Mouse (Mus musculus) adrenal gland, postnatal 14 days (tissue): Measurements from ENCODE around the gene Gm17190. TPM values are rescaled to one million over a fixed set of nuclear protein-coding genes. Genes with fewer than 3 reads are reported as not detected.
"Not testable (repeated sequence)": the region's sequence is repeated elsewhere in the genome, so short reads cannot be mapped to it uniquely, and the experiment has no call there.

Experiments used
- DNase-seq: peaks from one replicate; pipeline ENCODE4 v3.0.0; 2021; ENCODE audit warnings: mixed read lengths
- long read RNA-seq, 2 experiments: library from polyadenylated mRNA; stranded (forward); transcript quantifications; one replicate each; pipeline ENCODE4 v2.0.0; 2021
- total RNA-seq: library from RNA; stranded (reverse); gene quantifications from 2 replicates; pipeline ENCODE4 v1.2.3, GENCODE M21; 2021

Gene Gm17190
- not detected in 2 replicates for total RNA-seq
- long read RNA-seq, experiment 1: 0 reads
- long read RNA-seq, experiment 2: 0 reads

- not testable (repeated sequence) for DNase-seq
These were observed at the start of gene Gm17190 for GRCm38 (mm10) chr13:96081754-96082153. Gene Gm17190, plus strand, starts transcription at chr13:96082054.

GRCm38 (mm10) chr13:96039536-96039935 lies 42.3 kb upstream of the Gm17190 start:
- DNase-seq: no peak

- no peak for DNase-seq
These were observed 41.4 kb upstream of the Gm17190 start for GRCm38 (mm10) chr13:96040275-96041042.

GRCm38 (mm10) chr13:96045396-96045795 lies 36.5 kb upstream of the Gm17190 start:
- DNase-seq: no peak

- DNase-seq: no peak
These were observed 29.1 kb upstream of the Gm17190 start for GRCm38 (mm10) chr13:96052755-96053154.

GRCm38 (mm10) chr13:96073555-96073954 lies 8.3 kb upstream of the Gm17190 start:
- DNase-seq: peak; percentile 30

GRCm38 (mm10) chr13:96081276-96081675 lies 578 bp upstream of the Gm17190 start, which contains the start of gene Gm20075:
Gene Gm20075, minus strand, starts transcription at chr13:96081376.
- DNase-seq: not testable (repeated sequence)

- DNase-seq: no peak
These were observed 3.9 kb downstream of the Gm17190 start for GRCm38 (mm10) chr13:96085581-96086302.

- no peak for DNase-seq
These were observed 9.1 kb downstream of the Gm17190 start for GRCm38 (mm10) chr13:96090929-96091328.

- DNase-seq: no peak
These were observed 24.5 kb downstream of the Gm17190 start for GRCm38 (mm10) chr13:96106367-96106766.

GRCm38 (mm10) chr13:96110767-96111166 lies 28.9 kb downstream of the Gm17190 start:
- DNase-seq: no peak

GRCm38 (mm10) chr13:96112711-96113110 lies 30.9 kb downstream of the Gm17190 start:
- DNase-seq: no peak

GRCm38 (mm10) chr13:96125011-96125410 lies 43.2 kb downstream of the Gm17190 start:
- DNase-seq: peak; percentile 22

GRCm38 (mm10) chr13:96126669-96127068 lies 44.8 kb downstream of the Gm17190 start:
- no peak for DNase-seq

GRCm38 (mm10) chr13:96129081-96129480 lies 47.2 kb downstream of the Gm17190 start:
- no peak for DNase-seq

- peak; percentile 43 for DNase-seq
These were observed 49.2 kb downstream of the Gm17190 start for GRCm38 (mm10) chr13:96131050-96131449.

- no peak for DNase-seq
These were observed 50.1 kb downstream of the Gm17190 start for GRCm38 (mm10) chr13:96131911-96132310.

- DNase-seq: peak; percentile 62
These were observed 50.6 kb downstream of the Gm17190 start, which contains the start of gene Sv2c for GRCm38 (mm10) chr13:96132401-96132816. Gene Sv2c, minus strand, starts transcription at chr13:96132577.

Other genes starting within 250 kb of the Gm17190 start
- 107 and 111 TPM in 2 replicates for gene Iqgap2, start 190.1 kb upstream of the Gm17190 start, total RNA-seq
- 19.3 and 21.0 TPM in 2 replicates for gene Gm20075, start 678 bp upstream of the Gm17190 start, total RNA-seq
- gene Sv2c, start 50.5 kb downstream of the Gm17190 start, total RNA-seq: 3.1 and 6.2 TPM in 2 replicates